Mouse (Mus musculus) adrenal gland, postnatal 4 days (tissue): ENCODE data around the gene Olfr764-ps1. TPM values are rescaled to one million over a fixed set of nuclear protein-coding genes. Genes with fewer than 3 reads are reported as not detected.

Experiments
- total RNA-seq, 2 experiments: library from RNA; stranded (reverse); gene quantifications; 2 replicates each; pipeline ENCODE4 v1.2.3; 2021

Gene Olfr764-ps1
- total RNA-seq, 2 experiments from 2014 or later: not detected

Other genes starting within 250 kb of the Olfr764-ps1 start
- gene Mmp19, start 249.0 kb downstream of the Olfr764-ps1 start, total RNA-seq: 10 to 100 TPM; 23.8 to 29.2 TPM
- gene Dnajc14, start 235.8 kb downstream of the Olfr764-ps1 start, total RNA-seq: 10 to 100 TPM; 76.6 to 80.8 TPM
- 10 to 100 TPM; 18.0 to 19.5 TPM for gene Tmem198b, start 235.5 kb downstream of the Olfr764-ps1 start, total RNA-seq
- gene Sarnp, start 222.6 kb downstream of the Olfr764-ps1 start, total RNA-seq: 10 to 100 TPM; 52.2 to 64.4 TPM
- gene Ormdl2, start 218.3 kb downstream of the Olfr764-ps1 start, total RNA-seq: 10 to 100 TPM; 31.6 to 32.4 TPM
- gene Gdf11, start 148.2 kb downstream of the Olfr764-ps1 start, total RNA-seq: 1 to 10 TPM; 5.1 to 8.9 TPM
- 100 to 1,000 TPM; 304 to 317 TPM for gene Cd63, start 138.9 kb downstream of the Olfr764-ps1 start, total RNA-seq
- gene Rdh5, start 117.0 kb downstream of the Olfr764-ps1 start, total RNA-seq: 10 to 100 TPM; 13.5 to 24.2 TPM
- gene Bloc1s1, start 115.9 kb downstream of the Olfr764-ps1 start, total RNA-seq: 100 to 1,000 TPM; 158 to 168 TPM
- 10 to 100 TPM; 13.9 to 17.2 TPM for gene Itga7, start 106.1 kb downstream of the Olfr764-ps1 start, total RNA-seq
- gene Mettl7b, start 78.9 kb downstream of the Olfr764-ps1 start, total RNA-seq: 10 to 100 TPM in 1 of 2 experiments, 1 to 10 TPM in 1; 5.4 to 10.0 TPM
- not detected for gene Olfr9, start 50.5 kb downstream of the Olfr764-ps1 start, total RNA-seq
- not detected for gene Olfr763, start 29.1 kb downstream of the Olfr764-ps1 start, total RNA-seq
- not detected for gene Olfr765, start 10.1 kb upstream of the Olfr764-ps1 start, total RNA-seq
- not detected for gene Olfr766-ps1, start 29.1 kb upstream of the Olfr764-ps1 start, total RNA-seq
- gene Olfr767, start 43.0 kb upstream of the Olfr764-ps1 start, total RNA-seq: not detected
- not detected for gene Olfr768, start 59.5 kb upstream of the Olfr764-ps1 start, total RNA-seq
- not detected for gene Olfr769, start 78.0 kb upstream of the Olfr764-ps1 start, total RNA-seq
- gene Olfr770, start 99.1 kb upstream of the Olfr764-ps1 start, total RNA-seq: not detected
- gene Olfr771, start 124.9 kb upstream of the Olfr764-ps1 start, total RNA-seq: not detected
- gene Olfr772, start 138.0 kb upstream of the Olfr764-ps1 start, total RNA-seq: not detected
- not detected for gene Olfr773, start 147.5 kb upstream of the Olfr764-ps1 start, total RNA-seq
- not detected for gene Olfr774, start 196.3 kb upstream of the Olfr764-ps1 start, total RNA-seq
- gene Olfr775, start 208.5 kb upstream of the Olfr764-ps1 start, total RNA-seq: not detected
- gene Olfr776, start 219.2 kb upstream of the Olfr764-ps1 start, total RNA-seq: not detected
- gene Olfr777, start 231.6 kb upstream of the Olfr764-ps1 start, total RNA-seq: not detected